Mouse (Mus musculus) forebrain, embryonic 14.5 days (tissue): ENCODE data around the gene Hagh. TPM values are rescaled to one million over a fixed set of nuclear protein-coding genes. Genes with fewer than 3 reads are reported as not detected.

Source experiments
- ATAC-seq: fragments of 200-750 bp; cut with Nextera tagmentation; 2 replicates; pipeline ENCODE4 v1.8.0; 2017; ENCODE audit warnings: mild to moderate bottlenecking, moderate library complexity
- DNase-seq: peaks from one replicate; pipeline ENCODE4 v3.0.0-alpha.2; 2015; ENCODE audit warnings: low spot score
- H3K27ac ChIP-seq: fragments of 300-500 bp; sonication (generic); 2 replicates; pipeline ENCODE4 v1.5.1; 2014; ENCODE audit warnings: low read depth, mild to moderate bottlenecking, control low read depth, low read length, moderate library complexity
- H3K27me3 ChIP-seq: fragments of 300-500 bp; sonication (generic); replicated peaks from 2 replicates; pipeline ENCODE4 v1.6.1; 2014; ENCODE audit warnings: low read length, control low read depth, mixed read lengths; ENCODE audit not compliant: control insufficient read depth, insufficient read depth
- H3K36me3 ChIP-seq: fragments of 300-500 bp; sonication (generic); 2 replicates; pipeline ENCODE4 v1.6.1; 2014; ENCODE audit warnings: low read length, control low read depth; ENCODE audit not compliant: control insufficient read depth, insufficient read depth
- H3K4me1 ChIP-seq: fragments of 300-500 bp; sonication (generic); 2 replicates; pipeline ENCODE4 v1.6.1; 2014; ENCODE audit warnings: antibody characterized with exemption, low read length, control low read depth; ENCODE audit not compliant: control insufficient read depth, insufficient read depth
- H3K4me2 ChIP-seq: fragments of 300-500 bp; sonication (generic); 2 replicates; pipeline ENCODE4 v1.6.1; 2014; ENCODE audit warnings: mild to moderate bottlenecking, control low read depth, low read length
- H3K4me3 ChIP-seq: fragments of 300-500 bp; sonication (generic); 2 replicates; pipeline ENCODE4 v1.5.1; 2014; ENCODE audit warnings: low read depth, low read length, control low read depth
- H3K9ac ChIP-seq: fragments of 300-500 bp; sonication (generic); 2 replicates; pipeline ENCODE4 v1.6.1; 2014; ENCODE audit warnings: mild to moderate bottlenecking, low read length, control low read depth, moderate library complexity
- H3K9me3 ChIP-seq: fragments of 300-500 bp; sonication (generic); replicated peaks from 2 replicates; pipeline ENCODE4 v1.6.1; 2016; ENCODE audit warnings: low read length, control low read depth, mixed read lengths; ENCODE audit not compliant: control insufficient read depth
- WGBS: fragments of 180-500 bp; shearing (Covaris S2); extraction: QIAGEN DNeasy Blood & Tissue Kit; methylation state at CpG from one replicate; pipeline ENCODE4 v1.1.7; 2014; 5-methylcytosine and 5-hydroxymethylcytosine counted together
- polyA plus RNA-seq: library from polyadenylated mRNA; unstranded; fragments of >200 nt; fragmentation: Nextera tagmentation; extraction: Ambion mirVana; gene quantifications from 2 replicates; pipeline ENCODE4 v1.2.1, GENCODE M21; 2014

The Hagh gene
- polyA plus RNA-seq, 1 experiment from 2014 or later: 52.8 TPM

DNA sequence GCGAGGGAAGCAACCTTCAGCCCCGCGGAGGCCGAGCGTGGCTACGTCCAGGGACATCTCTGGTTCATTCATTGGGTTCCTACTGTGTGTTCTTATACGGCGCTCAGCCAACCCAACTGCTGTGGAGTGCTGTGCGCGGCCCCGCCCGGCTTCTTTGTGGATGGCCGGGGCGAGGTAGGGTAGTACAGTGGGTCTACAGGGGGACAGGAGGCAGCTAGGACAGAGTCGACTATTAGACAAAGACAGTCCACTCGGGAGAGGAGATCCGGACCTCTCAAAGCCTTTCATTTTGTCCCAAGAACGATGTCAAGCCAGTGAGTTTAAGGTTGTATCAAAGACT is 47.0 kb downstream of the Hagh start:
- Histone ChIP-seq H3K27me3 (no peaks in the 10 kb centered on the region), H3K9ac (peak overlapping the region; percentile 82), H3K4me3 (peak overlapping the region; percentile 87), H3K36me3 (peaks cover 59% of the 10 kb centered on the region), H3K27ac (peak overlapping the region; percentile 52; the same call in 1 of the 2 replicates), H3K4me2 (peak overlapping the region; percentile 92), H3K9me3 (no peaks in the 10 kb centered on the region), H3K4me1 (peaks cover 15% of the 10 kb centered on the region)
- 2% methylated on average over 18 of the region's 18 CpGs for WGBS
- peak; percentile 45; the same call in 1 of the 2 replicates for ATAC-seq
- DNase-seq: no peak

DNA sequence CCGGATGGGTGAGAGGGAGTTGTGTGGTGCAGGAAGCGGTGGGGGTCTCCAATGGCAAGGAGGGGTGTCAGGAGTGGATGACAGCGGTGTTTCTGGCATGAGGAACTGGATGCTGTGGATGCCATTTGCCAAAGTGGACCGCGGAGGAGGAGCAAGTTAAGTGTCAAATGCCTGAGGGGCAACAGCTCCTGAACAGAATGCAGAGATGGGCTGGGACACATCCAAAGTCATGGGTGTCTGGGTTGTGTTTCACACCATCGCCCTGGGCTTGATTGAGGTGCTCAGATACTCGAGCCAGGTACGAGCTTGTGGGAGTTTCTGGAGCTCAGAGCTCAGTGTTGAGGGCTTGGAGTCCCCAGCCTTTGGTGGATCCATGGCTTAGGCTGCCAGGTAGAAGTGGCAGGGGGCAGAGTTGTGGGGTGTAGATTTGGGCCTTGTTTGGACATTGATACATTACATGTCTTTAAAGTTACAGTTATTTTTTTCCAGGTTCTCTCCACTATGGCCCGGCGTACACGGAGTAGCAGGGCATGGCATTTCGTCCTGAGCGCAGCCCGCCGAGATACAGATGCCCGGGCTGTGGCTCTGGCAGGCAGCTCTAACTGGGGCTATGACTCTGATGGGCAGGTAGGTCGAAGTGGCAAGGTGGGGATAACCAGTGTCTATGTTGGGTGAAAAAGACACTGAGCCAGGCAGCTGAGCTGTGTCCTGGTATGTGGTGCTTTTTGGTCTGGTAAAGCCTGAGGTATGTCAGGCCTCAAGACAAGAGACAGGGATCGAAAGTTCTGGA is 47.5 kb downstream of the Hagh start:
- Histone ChIP-seq H3K9me3 (no peaks in the 10 kb centered on the region), H3K4me3 (peak overlapping the region; percentile 87), H3K36me3 (peaks cover 63% of the 10 kb centered on the region), H3K27ac (no peak overlapping the region), H3K4me2 (peak overlapping the region; percentile 92), H3K27me3 (no peaks in the 10 kb centered on the region), H3K9ac (peak overlapping the region; percentile 82), H3K4me1 (peaks cover 15% of the 10 kb centered on the region)
- DNase-seq (no peak), ATAC-seq (no peak)
- WGBS: 68% methylated on average over 18 of the region's 18 CpGs

DNA sequence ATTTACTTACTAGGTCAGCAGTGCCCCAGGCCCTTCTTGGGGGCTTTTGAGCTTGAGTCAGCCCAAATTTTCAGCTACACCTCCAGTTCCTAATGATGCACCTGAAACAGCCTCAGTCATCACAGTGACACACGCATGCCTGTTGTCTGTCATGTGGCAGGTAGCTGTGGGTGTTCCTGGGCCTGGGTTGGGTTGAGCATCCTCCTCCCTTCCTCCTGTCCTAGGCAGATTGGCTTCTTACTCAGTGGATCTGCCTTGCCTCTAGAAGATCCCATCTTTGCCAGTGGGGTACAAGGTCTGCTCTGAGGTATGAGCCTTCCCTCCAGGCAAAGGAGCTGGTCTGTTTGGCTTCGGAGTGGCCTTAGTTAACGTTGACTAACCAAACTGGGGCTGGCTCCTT is 48.9 kb downstream of the Hagh start:
- no peak for ATAC-seq
- Histone ChIP-seq H3K9me3 (no peaks in the 10 kb centered on the region), H3K4me1 (peaks cover 17% of the 10 kb centered on the region), H3K27ac (no peak overlapping the region), H3K9ac (no peak overlapping the region), H3K4me3 (no peak overlapping the region), H3K36me3 (peaks cover 62% of the 10 kb centered on the region), H3K27me3 (no peaks in the 10 kb centered on the region), H3K4me2 (no peak overlapping the region)
- 90% methylated on average over 3 of the region's 3 CpGs for WGBS
- no peak for DNase-seq

DNA sequence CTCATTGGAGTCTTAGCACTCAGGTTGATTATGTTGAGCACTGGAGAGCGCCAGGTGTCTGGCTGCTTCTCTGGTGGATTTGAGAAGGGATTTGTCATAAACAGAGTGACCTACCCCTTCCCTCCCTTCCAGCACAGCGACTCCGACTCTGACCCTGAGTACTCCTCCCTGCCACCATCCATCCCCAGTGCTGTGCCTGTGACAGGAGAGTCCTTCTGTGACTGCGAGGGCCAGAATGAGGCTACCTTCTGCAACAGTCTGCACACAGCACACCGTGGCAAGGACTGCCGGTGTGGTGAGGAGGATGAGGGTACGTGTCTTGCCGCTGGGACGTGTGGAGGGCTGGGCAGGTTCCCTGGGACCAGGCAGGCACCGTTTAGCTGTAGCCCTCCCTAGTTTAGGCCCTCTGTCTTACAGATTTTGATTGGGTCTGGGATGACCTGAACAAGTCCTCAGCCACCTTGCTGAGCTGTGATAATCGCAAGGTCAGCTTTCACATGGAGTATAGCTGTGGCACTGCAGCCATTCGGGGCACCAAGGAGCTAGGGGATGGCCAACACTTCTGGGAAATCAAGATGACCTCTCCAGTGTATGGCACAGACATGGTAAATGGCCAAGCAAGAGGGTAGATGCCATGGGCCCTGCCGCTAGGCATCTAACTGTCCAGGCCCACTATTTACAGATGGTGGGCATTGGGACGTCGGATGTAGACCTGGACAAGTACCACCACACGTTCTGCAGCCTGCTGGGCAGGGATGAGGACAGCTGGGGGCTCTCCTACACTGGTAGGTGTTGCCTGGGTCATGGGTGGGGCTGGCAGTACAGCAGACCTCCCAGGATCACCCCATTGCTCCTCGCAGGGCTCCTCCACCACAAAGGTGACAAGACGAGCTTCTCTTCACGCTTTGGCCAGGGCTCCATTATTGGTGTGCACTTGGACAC is 50.5 kb downstream of the Hagh start:
- Histone ChIP-seq H3K36me3 (peaks cover 54% of the 10 kb centered on the region), H3K27me3 (no peaks in the 10 kb centered on the region), H3K27ac (no peak overlapping the region), H3K4me2 (no peak overlapping the region), H3K9ac (no peak overlapping the region), H3K4me1 (peaks cover 21% of the 10 kb centered on the region), H3K4me3 (no peak overlapping the region), H3K9me3 (no peaks in the 10 kb centered on the region)
- 87% methylated on average over 19 of the region's 19 CpGs for WGBS
- no peak for DNase-seq
- ATAC-seq: no peak

DNA sequence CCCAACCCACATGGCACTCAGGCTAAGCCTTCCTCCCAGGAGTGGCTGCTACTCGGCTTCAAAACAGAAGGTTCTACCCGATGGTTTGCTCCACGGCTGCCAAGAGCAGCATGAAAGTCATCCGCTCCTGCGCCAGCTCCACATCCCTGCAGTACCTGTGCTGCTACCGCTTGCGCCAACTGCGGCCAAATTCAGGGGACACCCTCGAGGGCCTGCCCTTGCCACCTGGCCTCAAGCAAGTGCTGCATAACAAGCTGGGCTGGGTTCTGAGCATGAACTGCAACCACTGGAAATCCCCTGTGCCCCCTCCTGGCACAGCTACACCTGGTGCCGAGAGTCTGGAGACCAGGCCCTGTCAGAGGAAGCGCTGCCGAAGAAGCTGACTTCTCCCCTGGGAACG is 51.4 kb downstream of the Hagh start:
- no peak overlapping the region for H3K27ac ChIP-seq
- no peaks in the 10 kb centered on the region for H3K9me3 ChIP-seq
- ATAC-seq (no peak), DNase-seq (no peak)
- H3K4me3 ChIP-seq: no peak overlapping the region
- H3K4me2 ChIP-seq: no peak overlapping the region
- WGBS: 92% methylated on average over 13 of the region's 13 CpGs
- H3K36me3 ChIP-seq: peaks cover 54% of the 10 kb centered on the region
- H3K27me3 ChIP-seq: no peaks in the 10 kb centered on the region
- H3K9ac ChIP-seq: no peak overlapping the region
- H3K4me1 ChIP-seq: peaks cover 22% of the 10 kb centered on the region

DNA sequence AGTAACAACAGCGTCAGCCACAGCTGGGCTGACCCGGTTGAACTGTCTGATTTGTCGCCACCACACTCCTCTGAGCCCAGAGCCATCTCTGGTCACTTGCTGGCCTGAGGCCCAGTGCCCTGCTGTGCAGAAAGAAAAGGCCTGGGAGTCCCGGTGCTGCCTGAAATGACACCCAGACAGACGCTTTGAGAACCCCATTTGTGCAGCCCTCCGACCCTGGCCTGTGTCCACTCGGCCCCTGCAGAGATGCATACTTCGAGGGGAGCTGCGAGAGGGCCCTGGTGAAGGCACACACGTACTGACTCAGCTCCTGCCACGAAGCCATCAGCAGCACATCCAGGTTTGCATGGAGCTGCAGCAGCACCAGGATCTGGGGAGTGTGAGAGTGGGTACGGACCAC is 52.8 kb downstream of the Hagh start:
- H3K27me3 ChIP-seq: no peaks in the 10 kb centered on the region
- H3K4me3 ChIP-seq: no peak overlapping the region
- DNase-seq: no peak
- no peak overlapping the region for H3K4me2 ChIP-seq
- no peak overlapping the region for H3K9ac ChIP-seq
- WGBS: 89% methylated on average over 12 of the region's 12 CpGs
- H3K4me1 ChIP-seq: peaks cover 23% of the 10 kb centered on the region
- peaks cover 59% of the 10 kb centered on the region for H3K36me3 ChIP-seq
- no peak overlapping the region for H3K27ac ChIP-seq
- ATAC-seq: no peak
- H3K9me3 ChIP-seq: no peaks in the 10 kb centered on the region

DNA sequence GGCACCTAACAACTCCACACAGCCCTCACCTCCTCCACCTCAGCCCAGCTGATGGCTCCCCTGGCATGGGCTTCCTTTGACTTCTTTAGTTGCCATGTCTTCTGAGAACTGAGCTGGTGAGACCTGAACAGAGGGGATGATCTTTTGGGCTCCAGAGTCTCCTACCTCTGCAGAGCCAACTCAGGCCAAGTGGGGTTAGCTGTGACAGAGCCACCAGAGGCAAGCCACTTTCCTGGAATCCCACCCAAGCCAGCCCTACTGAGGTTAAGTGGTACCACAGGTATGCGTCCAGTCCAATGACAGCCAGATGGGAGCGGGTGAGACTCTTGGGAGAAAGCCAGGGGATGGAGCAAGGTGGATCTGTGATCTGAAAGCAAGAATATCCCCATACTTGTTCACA is 53.3 kb downstream of the Hagh start:
- 93% methylated on average over 2 of the region's 2 CpGs for WGBS
- H3K4me2 ChIP-seq: no peak overlapping the region
- no peak overlapping the region for H3K9ac ChIP-seq
- peaks cover 63% of the 10 kb centered on the region for H3K36me3 ChIP-seq
- H3K4me1 ChIP-seq: peaks cover 21% of the 10 kb centered on the region
- H3K27ac ChIP-seq: no peak overlapping the region
- ATAC-seq (no peak), DNase-seq (no peak)
- no peak overlapping the region for H3K4me3 ChIP-seq
- H3K27me3 ChIP-seq: no peaks in the 10 kb centered on the region
- H3K9me3 ChIP-seq: no peaks in the 10 kb centered on the region

DNA sequence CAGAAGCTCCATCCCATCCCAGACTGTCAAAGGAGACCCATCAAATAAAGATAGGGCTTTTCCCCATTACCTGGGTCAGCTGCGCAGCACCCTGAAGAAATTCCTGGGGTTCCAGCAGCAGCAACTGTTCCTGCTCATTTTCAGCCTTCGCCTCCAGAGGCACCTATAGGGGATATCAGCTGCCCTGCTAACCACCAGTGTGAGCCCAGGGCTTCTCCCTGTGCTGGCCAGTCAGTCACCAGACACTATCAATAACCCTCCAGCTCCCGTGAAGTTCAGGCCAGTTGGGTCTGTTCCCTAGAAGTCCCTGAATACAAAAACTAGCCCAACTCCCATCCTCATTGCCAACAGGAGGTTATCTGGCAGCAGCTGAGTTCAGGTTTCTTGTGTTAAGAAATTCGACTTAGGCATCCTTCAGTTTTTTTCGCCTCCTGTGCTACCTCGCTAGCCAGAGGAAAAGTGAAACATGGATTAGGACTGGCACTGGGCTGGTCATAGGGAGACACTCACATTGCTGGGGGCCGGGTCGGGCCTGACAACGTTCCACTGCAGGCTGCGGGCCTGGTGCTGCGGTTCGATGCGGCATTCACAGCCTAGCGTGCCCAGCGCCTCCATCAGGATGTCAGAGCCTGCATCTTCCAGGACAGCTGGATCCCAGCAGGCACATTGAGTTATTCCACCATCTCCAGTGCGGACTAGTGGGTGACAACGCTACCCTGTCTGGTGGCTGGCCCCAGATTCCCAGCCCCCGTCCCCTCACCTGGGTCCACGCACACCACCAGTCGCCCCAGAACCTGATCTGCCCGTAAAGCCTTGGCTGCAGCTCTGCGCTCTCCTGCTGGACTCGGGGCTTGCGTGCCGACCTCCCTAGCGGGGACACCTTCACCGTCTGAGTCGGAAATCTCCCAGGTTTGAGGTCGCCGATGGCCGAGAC is 54.4 kb downstream of the Hagh start:
- Histone ChIP-seq H3K4me2 (peak overlapping the region; percentile 98), H3K4me3 (peak overlapping the region; percentile 81), H3K9ac (peak overlapping the region; percentile 90), H3K9me3 (no peaks in the 10 kb centered on the region), H3K27me3 (no peaks in the 10 kb centered on the region), H3K4me1 (peaks cover 21% of the 10 kb centered on the region), H3K36me3 (peaks cover 64% of the 10 kb centered on the region), H3K27ac (peak overlapping the region; percentile 81)
- 12% methylated on average over 31 of the region's 31 CpGs for WGBS
- ATAC-seq (peak; percentile 12), DNase-seq (no peak)
